In the genomic region with DNA sequence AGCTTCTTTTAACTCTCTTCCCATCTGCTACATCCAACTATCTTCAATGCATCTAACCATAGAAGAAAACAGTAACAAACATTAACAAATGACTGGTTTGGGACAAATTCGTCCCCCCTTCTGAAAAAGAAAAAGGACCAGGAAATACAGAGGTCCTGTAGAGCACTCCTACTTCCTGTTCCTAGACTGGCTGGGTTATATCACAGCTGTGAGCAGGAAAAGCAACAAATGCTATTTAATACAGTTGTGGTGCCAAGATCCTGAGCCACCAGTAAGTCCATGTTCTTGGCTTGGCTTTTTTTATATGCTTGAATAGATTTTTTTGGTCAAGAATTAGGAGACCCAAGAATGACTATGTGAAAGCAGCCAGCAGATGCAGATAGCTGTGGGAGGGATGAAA, we compare ENCODE assay signal across 24 mouse cellular contexts.
DNase-seq lines count a peak whose midpoint lies in the region; ATAC-seq lines count a peak whose summit lies in the region.
"Had no signal": no experiment of that assay in that cellular context is flagged by ENCODE, and none has a peak within 500 bp of the region (broad histone marks: within the 10 kb centered on the region; RNA-seq: fewer than 3 reads in every experiment).

No protein-coding gene starts in this region.

- H3K27me3 ChIP-seq in heart, embryonic 15.5 days: no peaks in the 10 kb centered on the region
- H3K27me3 ChIP-seq in kidney, embryonic 15.5 days: peaks cover 5% of the 10 kb centered on the region; the same call in 1 of the 2 replicates
- H3K27me3 ChIP-seq: forebrain, embryonic 13.5 days had no signal

- H3K27ac ChIP-seq in heart, embryonic 15.5 days: 0 out of 2 replicates have a peak overlapping the region, but pooled peaks have one; percentile 6
- 0 out of 2 replicates have a peak overlapping the region, but pooled peaks have one; percentile 27 for H3K27ac ChIP-seq in kidney, embryonic 15.5 days
- H3K27ac ChIP-seq: forebrain, embryonic 10.5 days; forebrain, embryonic 13.5 days; gastrocnemius, adult 2 months; hindbrain, embryonic 14.5 days; hindbrain, postnatal 0 days had no signal

- H3K4me3 ChIP-seq in heart, embryonic 15.5 days: no peak overlapping the region
- no peak overlapping the region for H3K4me3 ChIP-seq in kidney, embryonic 15.5 days (replicated peaks)
- H3K4me3 ChIP-seq: forebrain, embryonic 10.5 days; forebrain, embryonic 13.5 days; gastrocnemius, adult 2 months had no signal

- intact Hi-C loops in heart, postnatal 36 days (cut with DNase I): no loop called here

- no peaks in the 10 kb centered on the region for H3K36me3 ChIP-seq in heart, embryonic 15.5 days
- no peaks in the 10 kb centered on the region for H3K36me3 ChIP-seq in kidney, embryonic 15.5 days
- H3K36me3 ChIP-seq: forebrain, embryonic 10.5 days had no signal

- DNase-seq in heart, postnatal 36 days: no peak
- DNase-seq in kidney, postnatal 36 days: no peak
- DNase-seq in kidney, postnatal 14 days: peak; percentile 9
- no peak for DNase-seq in kidney, adult 8-10 months
- peak; percentile 5 for DNase-seq in 416B (ENCODE audit: low read depth)
- no peak for DNase-seq in adrenal gland, postnatal 4 days (ENCODE audit: low spot score in 2 of 2)
- DNase-seq: adrenal gland, adult 8-10 months; adrenal gland, postnatal 25 days; cerebellum, adult 18-20 months; cerebellum, adult 9-10 months; cerebellum, postnatal 14 days; gastrocnemius, adult 2 months; gastrocnemius, postnatal 14 days had no signal

- no peak overlapping the region for H3K4me2 ChIP-seq in heart, embryonic 15.5 days
- no peak overlapping the region for H3K4me2 ChIP-seq in kidney, embryonic 15.5 days
- H3K4me2 ChIP-seq: forebrain, embryonic 13.5 days; hindbrain, embryonic 14.5 days had no signal

- no peak for ATAC-seq in heart, embryonic 15.5 days (replicated peaks; ENCODE audit: insufficient number of reproducible peaks, insufficient read depth, low FRiP score, low read depth)
- no peak for ATAC-seq in kidney, embryonic 15.5 days (replicated peaks; ENCODE audit: low FRiP score)
- ATAC-seq: activated CD4-positive, CD25-positive, alpha-beta regulatory T cell, adult 4 months; CD4-positive, CD25-positive, alpha-beta regulatory T cell, adult 4 months; forebrain, embryonic 13.5 days; forebrain, embryonic 16.5 days; hindbrain, postnatal 0 days; inflammation-experienced regulatory T-cells, adult 6 months; intestine, embryonic 16.5 days had no signal

- no peak overlapping the region for H3K9ac ChIP-seq in heart, embryonic 15.5 days
- H3K9ac ChIP-seq in kidney, embryonic 15.5 days: no peak overlapping the region
- H3K9ac ChIP-seq: forebrain, embryonic 13.5 days; hindbrain, embryonic 14.5 days had no signal

- H3K4me1 ChIP-seq in heart, embryonic 15.5 days (replicated peaks): no peaks in the 10 kb centered on the region
- H3K4me1 ChIP-seq in kidney, embryonic 15.5 days: no peaks in the 10 kb centered on the region
- H3K4me1 ChIP-seq: forebrain, embryonic 10.5 days; forebrain, embryonic 13.5 days had no signal

- H3K9me3 ChIP-seq in heart, embryonic 15.5 days (replicated peaks): no peaks in the 10 kb centered on the region
- no peaks in the 10 kb centered on the region for H3K9me3 ChIP-seq in kidney, embryonic 15.5 days (replicated peaks)
- H3K9me3 ChIP-seq: forebrain, embryonic 10.5 days; forebrain, embryonic 13.5 days had no signal

- WGBS in heart, embryonic 15.5 days: 43% methylated on average over 1 of the region's 1 CpGs
- WGBS in kidney, embryonic 15.5 days: 50% methylated on average over 1 of the region's 1 CpGs

Comparison
In these comparisons a context has a peak if more than half of its experiments do, and no peak if none do; other contexts are left out.
1. DNase-seq: peak in kidney, postnatal 14 days (single experiment) and 416B (single experiment); none in heart, postnatal 36 days (0 of 2), kidney, postnatal 36 days (0 of 2), kidney, adult 8-10 months (0 of 2) and adrenal gland, postnatal 4 days (0 of 2).